Mouse (Mus musculus) kidney, postnatal 0 days (tissue): ENCODE measurements at regions not wholly inside any gene's neighbourhood (a gene's known extent, or its start where the extent isn't known, plus 50 kb on each side); places are given as distances from the start of the nearest gene placed in this dataset.
A peak's percentile ranks its signal among the peaks of the same experiment; 100 is the strongest.

ENCODE experiments used
- ATAC-seq: fragments of 200-750 bp; cut with Nextera tagmentation; replicated peaks from 2 replicates; pipeline ENCODE4 v1.8.0; 2017; ENCODE audit warnings: low read depth, moderate number of reproducible peaks, moderate TSS enrichment, moderate library complexity; ENCODE audit not compliant: low FRiP score
- DNase-seq: peaks from one replicate; pipeline ENCODE4 v3.0.0-alpha.2; 2016; ENCODE audit warnings: low spot score
- H3K27ac ChIP-seq: fragments of 300-500 bp; sonication (generic); 2 replicates; pipeline ENCODE4 v1.5.1; 2014; ENCODE audit warnings: mild to moderate bottlenecking
- H3K27me3 ChIP-seq: fragments of 300-500 bp; sonication (generic); 2 replicates; pipeline ENCODE4 v1.6.1; 2014; ENCODE audit warnings: low read length, mixed read lengths; ENCODE audit not compliant: insufficient read depth
- H3K36me3 ChIP-seq: fragments of 300-500 bp; sonication (generic); 2 replicates; pipeline ENCODE4 v1.6.1; 2014; ENCODE audit warnings: low read length, mixed read lengths; ENCODE audit not compliant: insufficient read depth
- H3K4me1 ChIP-seq: fragments of 300-500 bp; sonication (generic); replicated peaks from 2 replicates; pipeline ENCODE4 v1.6.1; 2014; ENCODE audit warnings: antibody characterized with exemption, low read length, mixed read lengths; ENCODE audit not compliant: insufficient read depth
- H3K4me2 ChIP-seq: fragments of 300-500 bp; sonication (generic); 2 replicates; pipeline ENCODE4 v1.6.1; 2014; ENCODE audit warnings: mild to moderate bottlenecking, low read length, moderate library complexity, mixed read lengths
- H3K4me3 ChIP-seq: fragments of 300-500 bp; sonication (generic); replicated peaks from 2 replicates; pipeline ENCODE4 v1.5.1; 2014; ENCODE audit warnings: low read depth, low read length
- H3K9ac ChIP-seq: fragments of 300-500 bp; sonication (generic); 2 replicates; pipeline ENCODE4 v1.6.1; 2014; ENCODE audit warnings: low read depth, low read length
- H3K9me3 ChIP-seq: fragments of 300-500 bp; sonication (generic); replicated peaks from 2 replicates; pipeline ENCODE4 v1.6.1; 2016; ENCODE audit warnings: low read length, inconsistent platforms, mixed read lengths
- CTCF ChIP-seq: IDR thresholded peaks from 2 replicates; pipeline ENCODE4 v1.5.1; 2016; ENCODE audit warnings: antibody characterized with exemption, low read depth, mild to moderate bottlenecking, moderate library complexity
- WGBS: fragments of 180-500 bp; shearing (Covaris S2); extraction: QIAGEN DNeasy Blood & Tissue Kit; methylation state at CpG from one replicate; pipeline ENCODE4 v1.1.7; 2014; 5-methylcytosine and 5-hydroxymethylcytosine counted together

- no peaks in the 10 kb centered on the region for H3K9me3 ChIP-seq
- no peaks in the 10 kb centered on the region for H3K27me3 ChIP-seq
- ATAC-seq (no peak), DNase-seq (peak; percentile 4)
- H3K4me3 ChIP-seq: no peak overlapping the region
- H3K27ac ChIP-seq: no peak overlapping the region
- TF ChIP-seq CTCF: no peak
- no peak overlapping the region for H3K9ac ChIP-seq
- H3K36me3 ChIP-seq: no peaks in the 10 kb centered on the region
- no peaks in the 10 kb centered on the region for H3K4me1 ChIP-seq
- H3K4me2 ChIP-seq: no peak overlapping the region
These were observed 86.9 kb downstream of the Alx1 start for GRCm38 (mm10) chr10:102943156-102943555.

- H3K27me3 ChIP-seq: no peaks in the 10 kb centered on the region
- no peaks in the 10 kb centered on the region for H3K4me1 ChIP-seq
- H3K9me3 ChIP-seq: no peaks in the 10 kb centered on the region
- no peaks in the 10 kb centered on the region for H3K36me3 ChIP-seq
- no peak overlapping the region for H3K27ac ChIP-seq
- no peak overlapping the region for H3K9ac ChIP-seq
- H3K4me3 ChIP-seq: no peak overlapping the region
- DNase-seq (no peak), ATAC-seq (no peak)
- no peak overlapping the region for H3K4me2 ChIP-seq
- TF ChIP-seq CTCF: no peak
These were observed 89.0 kb downstream of the Alx1 start for GRCm38 (mm10) chr10:102940823-102941519.

GRCm38 (mm10) chr10:102931445-102931844 is 98.6 kb downstream of the Alx1 start:
- 66% methylated on average over 3 of the region's 3 CpGs for WGBS
- no peak overlapping the region for H3K9ac ChIP-seq
- H3K27ac ChIP-seq: no peak overlapping the region
- H3K4me3 ChIP-seq: no peak overlapping the region
- no peak for ATAC-seq
- no peak overlapping the region for H3K4me2 ChIP-seq
- no peaks in the 10 kb centered on the region for H3K9me3 ChIP-seq
- no peak for DNase-seq
- no peaks in the 10 kb centered on the region for H3K4me1 ChIP-seq
- no peak for TF ChIP-seq CTCF
- H3K27me3 ChIP-seq: no peaks in the 10 kb centered on the region
- no peaks in the 10 kb centered on the region for H3K36me3 ChIP-seq

- ATAC-seq (no peak), DNase-seq (no peak)
- no peaks in the 10 kb centered on the region for H3K4me1 ChIP-seq
- 44% methylated on average over 1 of the region's 1 CpGs for WGBS
- no peak overlapping the region for H3K4me2 ChIP-seq
- no peak for TF ChIP-seq CTCF
- no peaks in the 10 kb centered on the region for H3K27me3 ChIP-seq
- no peak overlapping the region for H3K4me3 ChIP-seq
- H3K27ac ChIP-seq: no peak overlapping the region
- no peak overlapping the region for H3K9ac ChIP-seq
- no peaks in the 10 kb centered on the region for H3K9me3 ChIP-seq
- no peaks in the 10 kb centered on the region for H3K36me3 ChIP-seq
These were observed 101.4 kb downstream of the Alx1 start for GRCm38 (mm10) chr10:102928651-102929050.

- no peak for ATAC-seq
- no peak overlapping the region for H3K4me2 ChIP-seq
- H3K27me3 ChIP-seq: no peaks in the 10 kb centered on the region
- no peaks in the 10 kb centered on the region for H3K4me1 ChIP-seq
- H3K4me3 ChIP-seq: no peak overlapping the region
- no peak overlapping the region for H3K9ac ChIP-seq
- no peaks in the 10 kb centered on the region for H3K36me3 ChIP-seq
- TF ChIP-seq CTCF: no peak
- DNase-seq: no peak
- 14% methylated on average over 2 of the region's 2 CpGs for WGBS
- H3K9me3 ChIP-seq: no peaks in the 10 kb centered on the region
- no peak overlapping the region for H3K27ac ChIP-seq
These were observed 132.6 kb downstream of the Alx1 start for GRCm38 (mm10) chr10:102897368-102897767.

- 30% methylated on average over 1 of the region's 1 CpGs for WGBS
- Histone ChIP-seq H3K27ac (no peak overlapping the region), H3K36me3 (no peaks in the 10 kb centered on the region), H3K27me3 (no peaks in the 10 kb centered on the region), H3K4me2 (no peak overlapping the region), H3K4me3 (no peak overlapping the region), H3K9ac (no peak overlapping the region), H3K9me3 (no peaks in the 10 kb centered on the region), H3K4me1 (no peaks in the 10 kb centered on the region)
- ATAC-seq: no peak
- no peak for TF ChIP-seq CTCF
- no peak for DNase-seq
These were observed 134.1 kb downstream of the Alx1 start for GRCm38 (mm10) chr10:102895952-102896351.

GRCm38 (mm10) chr10:102892373-102892772 is 137.6 kb downstream of the Alx1 start:
- TF ChIP-seq CTCF: no peak
- Histone ChIP-seq H3K4me2 (no peak overlapping the region), H3K9me3 (no peaks in the 10 kb centered on the region), H3K4me1 (no peaks in the 10 kb centered on the region), H3K27ac (no peak overlapping the region), H3K36me3 (no peaks in the 10 kb centered on the region), H3K9ac (no peak overlapping the region), H3K27me3 (no peaks in the 10 kb centered on the region), H3K4me3 (no peak overlapping the region)
- ATAC-seq (no peak), DNase-seq (no peak)
- 92% methylated on average over 3 of the region's 3 CpGs for WGBS
